Mouse (Mus musculus): ENCODE measurements around the gene Mblac1. TPM values are rescaled to one million over a fixed set of nuclear protein-coding genes. Genes with fewer than 3 reads are reported as not detected.

Gene Mblac1
- polyA plus RNA-seq, 1 experiment: 6.3 TPM

DNA sequence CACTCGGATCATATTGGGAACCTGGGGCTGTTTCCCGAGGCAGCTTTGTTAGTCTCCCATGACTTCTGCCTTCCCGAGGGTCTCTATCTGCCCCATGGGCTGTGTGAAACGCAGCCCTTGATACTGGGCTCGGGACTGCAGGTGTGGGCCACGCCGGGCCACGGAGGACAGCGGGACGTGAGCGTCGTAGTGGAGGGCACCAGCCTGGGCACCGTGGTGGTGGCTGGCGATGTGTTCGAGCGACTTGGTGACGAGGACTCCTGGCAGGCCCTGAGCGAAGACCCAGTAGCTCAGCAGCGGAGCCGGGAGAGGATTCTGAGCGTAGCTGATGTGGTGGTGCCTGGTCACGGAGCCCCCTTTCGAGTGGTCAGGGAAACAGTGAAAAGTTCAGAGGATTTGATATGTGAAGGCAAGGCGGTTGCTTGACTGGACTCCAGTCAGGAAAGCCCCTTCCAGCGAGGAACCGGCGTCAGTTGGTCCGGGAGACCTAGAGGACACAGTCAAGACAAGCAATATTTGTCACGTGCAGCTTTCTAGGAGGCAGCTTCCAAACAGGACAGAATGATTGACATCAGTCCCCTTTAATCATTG is 736 bp downstream of the Mblac1 start:
- TF ChIP-seq GATA1 (IDR thresholded peaks at IDR 0.05; ENCODE audit: low read length): no peak

DNA sequence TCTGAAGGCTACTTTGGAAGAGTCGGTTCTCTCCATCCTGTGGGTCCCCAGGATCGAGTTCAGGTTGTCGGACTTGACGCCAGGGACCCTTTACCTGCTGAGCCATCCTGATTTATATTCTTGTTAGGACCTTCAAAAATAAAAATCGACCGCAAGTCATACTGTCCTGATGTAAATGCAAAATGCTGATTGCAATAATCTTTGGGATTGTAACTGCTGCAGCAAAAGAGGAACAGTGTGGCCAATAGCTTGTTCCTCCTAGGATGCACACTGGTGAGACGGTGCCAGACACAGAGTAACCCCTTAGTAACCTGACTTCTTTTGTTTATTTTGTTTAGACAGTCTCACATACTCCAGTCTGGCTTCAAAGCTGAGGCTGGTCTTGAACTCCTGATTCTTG is 1.3 kb downstream of the Mblac1 start:
- TF ChIP-seq GATA1 (IDR thresholded peaks at IDR 0.05; ENCODE audit: low read length): no peak

DNA sequence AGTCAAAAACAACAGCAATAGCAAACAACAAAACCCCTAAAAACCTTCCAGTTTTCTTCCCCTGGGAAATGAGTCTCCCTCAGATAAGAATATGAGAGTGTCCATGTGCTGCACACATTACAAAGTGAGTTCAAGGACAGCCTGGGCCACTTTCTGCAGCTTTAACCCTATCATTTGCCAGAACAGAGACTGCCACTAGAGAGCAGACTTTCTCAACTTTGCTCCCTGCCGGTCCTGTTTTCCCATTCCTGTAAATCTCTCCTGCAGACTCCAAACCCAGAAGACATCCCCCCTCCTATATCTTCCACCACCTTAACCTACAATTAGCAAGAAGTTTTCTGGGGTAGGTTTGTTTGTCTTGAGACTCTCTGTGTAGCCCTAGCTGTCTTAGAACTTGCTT is 5.5 kb downstream of the Mblac1 start:
- no peak for TF ChIP-seq GATA1 (IDR thresholded peaks at IDR 0.05; ENCODE audit: low read length)

DNA sequence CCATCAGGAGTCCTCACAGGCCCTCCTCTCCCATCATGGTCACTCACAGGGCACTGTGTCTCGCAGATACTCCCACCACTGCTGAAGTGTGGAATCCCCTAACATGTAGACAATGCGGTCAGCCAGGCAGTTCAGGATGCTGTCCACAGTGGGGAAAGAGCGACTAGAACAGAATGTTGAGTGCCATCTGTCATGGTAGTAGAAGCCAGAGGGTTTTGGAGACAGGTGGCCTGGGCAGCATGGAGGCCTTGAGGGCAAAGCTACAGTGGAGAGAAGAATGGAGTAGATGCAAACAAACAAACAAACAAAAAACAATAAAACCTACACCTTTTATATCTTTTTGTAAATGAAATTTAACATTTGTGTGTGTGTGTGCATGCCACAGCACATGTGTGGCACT is 8.0 kb downstream of the Mblac1 start:
- TF ChIP-seq GATA1 (IDR thresholded peaks at IDR 0.05; ENCODE audit: low read length): no peak

DNA sequence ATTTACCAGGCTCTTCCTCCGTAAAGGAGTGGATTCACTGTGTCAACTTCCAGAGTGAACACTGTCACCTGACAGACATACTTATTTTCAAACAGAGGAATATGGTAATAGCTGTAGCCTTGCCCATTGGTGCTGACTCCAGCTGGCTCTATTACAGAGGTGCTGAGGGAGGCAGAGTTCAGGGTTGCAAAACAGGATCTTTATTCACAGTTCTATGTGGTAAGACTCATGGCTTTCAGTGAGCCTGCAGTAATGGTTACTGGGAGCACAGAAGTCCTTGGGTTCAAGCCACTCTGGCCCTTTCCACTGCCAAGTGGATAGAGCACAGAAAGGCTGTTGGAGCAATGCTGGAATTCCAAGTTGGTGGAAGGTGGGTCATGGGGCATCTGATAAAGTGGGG is 13.1 kb downstream of the Mblac1 start:
- no peak for TF ChIP-seq GATA1 (IDR thresholded peaks at IDR 0.05; ENCODE audit: low read length)

DNA sequence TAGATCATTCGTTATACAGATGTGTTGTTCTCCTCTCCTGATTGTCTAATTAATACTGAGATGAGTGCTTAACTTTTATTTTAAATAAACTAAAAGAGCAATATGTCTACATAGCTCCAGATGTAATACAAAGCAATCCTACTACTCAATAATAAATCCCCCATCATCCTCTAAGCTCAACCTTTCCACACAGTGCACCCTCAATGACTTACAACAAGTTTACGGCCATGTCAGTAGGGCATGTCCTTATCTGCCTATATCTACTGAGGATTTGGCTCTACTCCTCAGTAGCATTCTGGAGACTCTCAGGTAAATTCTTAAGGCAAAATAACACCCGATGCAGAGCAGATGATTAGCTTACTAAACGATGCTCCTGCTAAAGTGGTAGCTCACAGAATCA is 13.8 kb downstream of the Mblac1 start:
- no peak for TF ChIP-seq GATA1 (IDR thresholded peaks at IDR 0.05; ENCODE audit: low read length)

DNA sequence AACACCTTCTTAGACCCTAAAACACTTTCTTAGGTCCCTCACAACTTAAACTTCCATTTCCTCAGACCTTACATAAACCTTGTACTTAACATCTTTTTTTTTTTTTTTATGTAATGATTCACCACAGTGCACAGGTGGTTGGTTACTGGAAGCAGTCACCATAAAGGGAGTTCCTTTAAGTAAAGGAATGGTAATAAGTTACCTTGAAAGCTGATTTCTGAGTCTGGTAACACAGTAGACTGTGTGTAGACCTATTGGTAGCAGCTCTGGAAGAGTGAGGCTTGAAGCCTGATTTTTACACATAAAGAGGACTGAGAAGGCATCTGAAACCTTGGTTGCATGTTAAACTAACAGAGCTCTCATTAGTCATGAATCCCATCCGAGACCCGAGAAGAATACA is 25.8 kb downstream of the Mblac1 start:
- no peak for TF ChIP-seq GATA1 (IDR thresholded peaks at IDR 0.05; ENCODE audit: low read length)

DNA sequence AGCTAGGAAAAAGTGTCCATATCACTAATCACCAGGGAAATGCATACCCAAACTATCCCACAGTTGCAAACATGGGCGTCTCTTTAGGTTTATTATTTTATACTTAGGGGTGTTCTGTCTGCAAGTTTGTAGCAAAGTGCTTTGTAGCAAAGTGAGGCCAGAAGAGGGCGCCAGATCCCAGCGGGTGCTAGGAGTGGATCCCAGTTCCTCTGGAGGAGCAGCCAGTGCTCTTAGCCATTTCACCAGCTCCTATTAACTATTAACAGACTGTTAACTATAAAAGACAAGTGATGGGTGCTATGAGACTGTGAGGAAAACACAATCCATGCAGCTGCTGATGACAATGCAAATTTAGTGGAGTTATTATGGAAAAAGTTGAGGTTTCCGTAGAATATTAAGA is 28.0 kb downstream of the Mblac1 start:
- no peak for TF ChIP-seq GATA1 (IDR thresholded peaks at IDR 0.05; ENCODE audit: low read length)

DNA sequence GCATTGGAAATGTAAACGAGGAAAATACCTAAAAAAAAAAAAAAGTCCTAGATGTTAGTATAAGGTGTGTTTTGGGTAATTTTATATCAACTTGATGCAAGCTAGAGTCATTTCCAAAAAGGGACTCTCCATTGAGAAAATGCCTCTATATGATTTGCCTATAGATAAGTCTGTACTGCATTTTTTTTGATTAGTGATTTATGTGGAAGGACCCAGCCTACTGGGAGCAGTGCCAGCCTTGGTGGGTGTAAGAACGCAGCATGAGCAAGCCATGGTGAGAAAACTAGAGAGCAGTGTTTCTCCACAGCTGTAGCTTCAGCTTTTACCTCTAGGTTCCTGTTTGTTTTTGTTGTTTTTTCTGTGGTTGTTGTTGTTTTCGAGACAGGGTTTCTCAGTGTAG is 29.2 kb downstream of the Mblac1 start:
- no peak for TF ChIP-seq GATA1 (IDR thresholded peaks at IDR 0.05; ENCODE audit: low read length)

DNA sequence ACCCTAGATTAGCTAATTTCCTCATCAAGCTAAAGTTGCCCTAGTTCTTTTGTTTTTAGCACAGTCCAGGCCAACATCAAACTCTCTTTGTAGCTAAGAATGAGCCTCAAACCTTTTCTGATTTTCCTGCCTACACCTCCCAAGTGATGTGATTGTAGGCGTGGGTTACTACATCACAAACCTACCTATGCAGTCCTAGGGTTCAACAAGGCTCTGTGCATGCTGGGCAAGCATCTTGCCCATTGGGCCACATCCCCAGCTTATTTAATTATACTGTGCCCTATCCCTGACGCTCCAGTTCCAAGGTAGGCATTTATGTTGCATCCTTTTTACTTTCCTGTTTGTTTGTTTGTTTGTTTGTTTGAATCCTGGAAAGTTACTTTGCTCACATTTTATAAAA is 31.6 kb downstream of the Mblac1 start, which contains the start of gene Nxpe5:
Nxpe5 (plus strand) TSS at position 199 of the 400 bp plus-strand sequence.
- no peak for TF ChIP-seq GATA1 (IDR thresholded peaks at IDR 0.05; ENCODE audit: low read length)

DNA sequence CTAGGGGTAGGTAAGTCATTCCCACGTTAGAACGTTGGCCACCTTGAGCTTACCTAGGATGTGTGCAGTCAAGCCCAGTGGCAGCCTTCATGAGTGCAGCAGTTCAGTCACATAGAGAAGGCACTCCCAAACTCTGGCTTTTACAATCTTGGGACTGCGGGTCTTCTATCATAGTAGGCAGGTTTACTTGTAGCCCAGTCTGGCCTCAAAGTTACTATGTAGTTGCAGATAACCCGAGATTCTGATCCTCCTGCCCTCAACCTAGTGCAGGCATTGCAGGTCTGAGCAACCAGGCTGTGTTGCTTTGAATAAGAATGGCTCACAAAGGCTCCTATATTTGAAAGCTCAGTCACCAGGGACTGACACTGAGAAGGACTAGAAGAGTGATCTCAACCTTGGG is 32.4 kb downstream of the Mblac1 start:
- no peak for TF ChIP-seq GATA1 (IDR thresholded peaks at IDR 0.05; ENCODE audit: low read length)

DNA sequence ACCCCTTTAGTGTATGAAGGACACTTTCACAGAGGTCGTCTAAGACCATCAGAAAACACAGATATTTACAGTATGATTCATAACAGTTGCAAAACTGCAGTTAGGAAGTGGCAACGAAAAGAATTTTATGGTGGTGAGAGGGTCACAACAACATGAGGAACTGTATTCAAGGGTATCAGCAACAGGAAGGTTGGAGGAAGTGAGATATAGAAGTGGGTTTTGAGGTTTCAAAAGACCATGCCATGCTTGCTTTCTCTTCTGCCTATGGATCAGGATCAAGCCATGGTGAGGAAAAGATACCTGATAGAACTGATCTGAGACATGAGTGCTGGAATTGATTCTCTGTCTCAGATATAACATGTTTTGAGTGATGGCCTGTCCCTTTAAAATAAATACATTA is 33.3 kb downstream of the Mblac1 start:
- TF ChIP-seq GATA1 (IDR thresholded peaks at IDR 0.05; ENCODE audit: low read length): peak; percentile 77

DNA sequence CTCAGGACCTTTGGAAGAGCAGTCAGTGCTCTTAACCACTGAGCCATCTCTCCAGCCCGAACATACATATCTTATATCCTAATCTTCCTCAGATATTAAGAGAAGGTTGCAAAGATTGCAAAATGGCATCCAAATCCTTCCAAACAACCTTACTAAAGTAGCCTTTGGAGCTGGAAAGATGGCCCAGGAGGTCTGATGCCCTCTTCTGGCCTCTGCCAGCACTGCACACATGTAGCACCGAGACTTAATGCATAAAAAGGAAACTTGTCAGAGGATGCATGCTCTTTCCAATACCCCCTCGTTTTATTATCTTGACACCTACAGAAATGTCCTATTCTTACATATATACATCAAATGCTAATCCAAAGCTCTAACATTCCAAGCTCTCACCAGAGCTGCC is 33.9 kb downstream of the Mblac1 start:
- no peak for TF ChIP-seq GATA1 (IDR thresholded peaks at IDR 0.05; ENCODE audit: low read length)

DNA sequence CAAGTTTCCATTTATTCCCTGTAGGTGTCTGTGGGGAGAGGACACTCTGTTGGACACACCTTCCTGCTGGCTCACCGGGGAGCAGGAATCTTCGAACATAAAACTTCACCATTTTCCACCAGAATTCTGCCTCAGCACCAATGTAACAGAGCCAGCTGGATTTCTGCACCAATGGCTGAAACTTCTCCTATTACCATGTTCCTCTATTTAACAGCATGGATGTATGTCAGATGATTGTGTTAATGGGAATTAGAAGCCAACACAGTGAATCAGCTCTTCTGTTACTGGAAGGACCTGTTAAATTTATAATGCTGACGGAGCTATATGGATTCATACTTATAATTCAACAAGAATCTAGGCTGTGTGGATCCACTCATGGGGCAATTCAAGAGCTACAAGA is 35.4 kb downstream of the Mblac1 start:
- no peak for TF ChIP-seq GATA1 (IDR thresholded peaks at IDR 0.05; ENCODE audit: low read length)

DNA sequence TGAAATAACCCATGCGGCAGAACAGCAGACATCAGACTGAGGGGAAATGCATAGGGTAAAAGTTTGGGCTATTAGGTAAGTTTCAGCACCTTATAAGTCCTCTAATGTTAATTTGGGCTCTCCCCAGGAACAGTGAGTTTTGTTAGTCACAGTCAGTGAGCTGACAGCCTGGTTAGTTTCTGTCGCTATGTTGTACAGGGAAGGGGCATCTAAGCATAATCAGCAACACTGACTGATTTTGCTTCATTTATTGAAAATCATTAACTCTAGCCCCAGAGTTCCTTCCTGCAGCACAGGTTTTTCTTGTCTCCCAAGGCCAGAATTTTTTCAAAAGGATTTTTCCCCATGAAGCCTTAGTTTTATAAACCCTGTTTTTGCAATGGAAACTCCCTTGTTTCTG is 39.7 kb downstream of the Mblac1 start:
- TF ChIP-seq GATA1 (IDR thresholded peaks at IDR 0.05; ENCODE audit: low read length): no peak

DNA sequence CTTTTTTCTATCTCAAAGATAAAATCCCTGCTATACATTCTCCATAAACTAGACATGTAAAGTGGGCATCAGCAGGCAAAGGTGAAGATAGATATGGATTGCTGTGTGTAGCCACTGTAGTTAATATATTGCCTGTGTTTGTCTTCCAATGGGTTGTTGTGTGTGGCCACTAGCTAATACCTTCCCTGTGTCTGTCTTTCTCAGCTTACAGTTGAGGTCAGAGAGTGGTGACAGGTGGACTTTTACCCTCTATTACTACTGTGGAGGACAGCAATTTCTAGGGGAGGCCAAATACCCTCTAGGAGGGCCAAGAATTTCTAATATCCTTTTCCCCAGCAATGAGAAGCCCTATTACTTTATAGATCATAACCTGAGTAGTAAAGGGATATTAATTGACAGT is 40.1 kb downstream of the Mblac1 start:
- TF ChIP-seq GATA1 (IDR thresholded peaks at IDR 0.05; ENCODE audit: low read length): no peak

DNA sequence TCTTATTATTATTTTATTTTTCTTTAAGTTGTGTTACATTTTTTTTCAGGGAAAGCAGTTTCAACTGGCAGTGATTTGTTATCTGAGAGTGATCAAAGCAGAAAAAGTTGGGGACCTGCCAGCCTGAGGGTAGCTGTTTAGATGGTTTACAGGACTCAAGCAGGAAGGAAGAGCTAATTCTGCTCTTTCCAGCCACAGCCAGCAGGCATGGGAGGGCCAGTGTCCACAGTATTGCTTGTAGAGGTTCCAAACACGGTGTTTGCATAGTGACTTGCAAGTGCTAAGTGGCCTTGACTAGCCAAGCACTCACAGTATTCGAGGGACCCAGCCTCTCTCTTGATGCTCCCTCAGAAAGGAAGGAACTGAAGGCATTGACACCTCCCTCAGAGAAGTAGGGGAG is 47.4 kb downstream of the Mblac1 start:
- TF ChIP-seq GATA1 (IDR thresholded peaks at IDR 0.05; ENCODE audit: low read length): no peak

Other genes starting within 250 kb of the Mblac1 start
- not detected in 2 replicates for gene Gjc3, start 231.2 kb upstream of the Mblac1 start, polyA plus RNA-seq (2012)
- gene Azgp1, start 212.8 kb upstream of the Mblac1 start, polyA plus RNA-seq (2012): not detected in 2 replicates
- not detected in 2 replicates for gene Smok3a, start 173.1 kb upstream of the Mblac1 start, polyA plus RNA-seq (2012)
- not detected in 2 replicates for gene Smok3b, start 172.9 kb upstream of the Mblac1 start, polyA plus RNA-seq (2012)
- gene Smok3c, start 141.1 kb upstream of the Mblac1 start, polyA plus RNA-seq (2012): not detected in 2 replicates
- gene Zkscan1, start 109.2 kb upstream of the Mblac1 start, polyA plus RNA-seq (2012): 2.0 and 2.2 TPM in 2 replicates
- gene Zscan21, start 77.4 kb upstream of the Mblac1 start, polyA plus RNA-seq (2012): 0.55 and 2.3 TPM in 2 replicates
- 0.27 and 0.28 TPM in 2 replicates for gene Zfp113, start 38.6 kb upstream of the Mblac1 start, polyA plus RNA-seq (2012)
- gene Cops6, start 33.2 kb upstream of the Mblac1 start, polyA plus RNA-seq (2012): 146 and 184 TPM in 2 replicates
- 6.9 and 18.9 TPM in 2 replicates for gene Ap4m1, start 22.3 kb upstream of the Mblac1 start, polyA plus RNA-seq (2012)
- gene Mcm7, start 21.9 kb upstream of the Mblac1 start, polyA plus RNA-seq (2012): 19.6 and 78.8 TPM in 2 replicates
- 33.9 and 45.4 TPM in 2 replicates for gene Taf6, start 6.9 kb upstream of the Mblac1 start, polyA plus RNA-seq (2012)
- gene Cnpy4, start 6.8 kb upstream of the Mblac1 start, polyA plus RNA-seq (2012): 0.63 and 1.1 TPM in 2 replicates
- gene Nxpe5, start 31.6 kb downstream of the Mblac1 start, polyA plus RNA-seq (2012): not detected in 2 replicates
- 58.4 and 59.8 TPM in 2 replicates for gene Lamtor4, start 61.2 kb downstream of the Mblac1 start, polyA plus RNA-seq (2012)
- gene BC037034, start 69.7 kb downstream of the Mblac1 start, polyA plus RNA-seq (2012): 108 and 142 TPM in 2 replicates
- gene Gal3st4, start 78.5 kb downstream of the Mblac1 start, polyA plus RNA-seq (2012): not detected in 2 replicates
- gene Gm43720, start 85.6 kb downstream of the Mblac1 start, polyA plus RNA-seq (2012): not detected in 2 replicates
- not detected in 2 replicates for gene Gpc2, start 85.7 kb downstream of the Mblac1 start, polyA plus RNA-seq (2012)
- not detected in 2 replicates for gene Stag3, start 85.9 kb downstream of the Mblac1 start, polyA plus RNA-seq (2012)
- not detected in 2 replicates for gene Pvrig, start 147.6 kb downstream of the Mblac1 start, polyA plus RNA-seq (2012)
- 0.38 and 2.2 TPM in 2 replicates for gene Zfp157, start 247.2 kb downstream of the Mblac1 start, polyA plus RNA-seq (2012)

Data from G1E-ER4 (cell line).